Mouse (Mus musculus) limb, embryonic 15.5 days (tissue): ENCODE results near the gene Igf2bp3. TPM values are rescaled to one million over a fixed set of nuclear protein-coding genes. Genes with fewer than 3 reads are reported as not detected.

Source experiments
- ATAC-seq: fragments of 200-750 bp; cut with Nextera tagmentation; 2 replicates; pipeline ENCODE4 v1.8.0; 2017; ENCODE audit warnings: low read depth, moderate TSS enrichment; ENCODE audit not compliant: insufficient number of reproducible peaks, low FRiP score, low TSS enrichment
- H3K27ac ChIP-seq: fragments of 300-500 bp; sonication (generic); 2 replicates; pipeline ENCODE4 v1.5.1; 2015; ENCODE audit warnings: moderate library complexity, mild to moderate bottlenecking, inconsistent platforms
- H3K27me3 ChIP-seq: fragments of 300-500 bp; sonication (generic); 2 replicates; pipeline ENCODE4 v1.6.1; 2015; ENCODE audit warnings: inconsistent platforms
- H3K36me3 ChIP-seq: fragments of 300-500 bp; sonication (generic); 2 replicates; pipeline ENCODE4 v1.6.1; 2015; ENCODE audit warnings: inconsistent platforms
- H3K4me1 ChIP-seq: fragments of 300-500 bp; sonication (generic); 2 replicates; pipeline ENCODE4 v1.6.1; 2015; ENCODE audit warnings: inconsistent platforms
- H3K4me2 ChIP-seq: fragments of 300-500 bp; sonication (generic); 2 replicates; pipeline ENCODE4 v1.6.1; 2015; ENCODE audit warnings: mild to moderate bottlenecking, inconsistent platforms
- H3K4me3 ChIP-seq: fragments of 300-500 bp; sonication (generic); 2 replicates; pipeline ENCODE4 v1.5.1; 2015; ENCODE audit warnings: mild to moderate bottlenecking, inconsistent platforms
- H3K9ac ChIP-seq: fragments of 300-500 bp; sonication (generic); 2 replicates; pipeline ENCODE4 v1.6.1; 2015; ENCODE audit warnings: inconsistent platforms
- H3K9me3 ChIP-seq: fragments of 300-500 bp; sonication (generic); 2 replicates; pipeline ENCODE4 v1.6.1; 2016; ENCODE audit warnings: inconsistent platforms
- WGBS: fragments of 180-500 bp; shearing (Covaris S2); methylation state at CpG from one replicate; pipeline ENCODE4 v1.1.7; 2015; 5-methylcytosine and 5-hydroxymethylcytosine counted together
- polyA plus RNA-seq: library from polyadenylated mRNA; unstranded; fragments of >200 nt; fragmentation: Nextera tagmentation; extraction: Ambion mirVana; gene quantifications from 2 replicates; pipeline ENCODE4 v1.2.1, GENCODE M21; 2015

The Igf2bp3 gene
- polyA plus RNA-seq, 1 experiment from 2014 or later, result 45.9 TPM

DNA sequence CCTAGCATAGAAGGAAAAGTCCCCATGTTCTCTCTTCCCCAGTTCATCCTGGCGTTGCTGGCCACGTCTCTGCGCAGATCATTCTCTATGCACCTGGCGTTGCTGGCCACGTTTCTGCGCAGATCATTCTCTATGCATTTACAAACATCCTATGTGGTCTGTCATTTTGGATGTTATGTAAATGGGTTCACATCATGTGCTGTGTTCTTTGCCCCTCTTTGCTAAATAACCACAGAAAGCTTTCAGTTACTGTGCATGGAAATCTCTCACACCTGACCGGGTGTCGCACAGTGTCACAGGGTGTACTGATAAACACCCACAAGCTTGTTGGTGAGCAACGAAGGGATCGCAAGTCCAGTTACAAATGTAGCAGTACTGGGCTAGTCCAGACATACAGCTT, 166.4 kb downstream of the Igf2bp3 start:
- H3K27me3 ChIP-seq, result no peaks in the 10 kb centered on the region
- no peak overlapping the region for H3K27ac ChIP-seq
- H3K4me2 ChIP-seq, result no peak overlapping the region
- no peaks in the 10 kb centered on the region for H3K4me1 ChIP-seq
- 89% methylated on average over 10 of the region's 10 CpGs for WGBS
- H3K36me3 ChIP-seq, result no peaks in the 10 kb centered on the region
- H3K9ac ChIP-seq, result no peak overlapping the region
- no peak for ATAC-seq
- H3K9me3 ChIP-seq, result no peaks in the 10 kb centered on the region
- H3K4me3 ChIP-seq, result no peak overlapping the region

DNA sequence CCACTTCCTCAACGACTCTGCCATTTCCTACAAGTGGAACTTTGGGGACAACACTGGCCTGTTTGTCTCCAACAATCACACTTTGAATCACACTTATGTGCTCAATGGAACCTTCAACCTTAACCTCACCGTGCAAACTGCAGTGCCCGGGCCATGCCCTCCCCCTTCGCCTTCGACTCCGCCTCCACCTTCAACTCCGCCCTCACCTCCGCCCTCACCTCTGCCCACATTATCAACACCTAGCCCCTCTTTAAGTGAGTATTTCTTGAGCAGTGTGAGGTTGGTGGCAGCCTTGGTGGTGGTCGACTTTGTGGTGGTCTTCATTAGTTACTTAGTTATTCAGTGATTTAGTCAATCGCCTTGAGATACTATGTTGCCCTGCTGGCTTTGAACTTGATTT, 166.9 kb downstream of the Igf2bp3 start:
- 67% methylated on average over 10 of the region's 10 CpGs for WGBS
- no peaks in the 10 kb centered on the region for H3K4me1 ChIP-seq
- no peak for ATAC-seq

DNA sequence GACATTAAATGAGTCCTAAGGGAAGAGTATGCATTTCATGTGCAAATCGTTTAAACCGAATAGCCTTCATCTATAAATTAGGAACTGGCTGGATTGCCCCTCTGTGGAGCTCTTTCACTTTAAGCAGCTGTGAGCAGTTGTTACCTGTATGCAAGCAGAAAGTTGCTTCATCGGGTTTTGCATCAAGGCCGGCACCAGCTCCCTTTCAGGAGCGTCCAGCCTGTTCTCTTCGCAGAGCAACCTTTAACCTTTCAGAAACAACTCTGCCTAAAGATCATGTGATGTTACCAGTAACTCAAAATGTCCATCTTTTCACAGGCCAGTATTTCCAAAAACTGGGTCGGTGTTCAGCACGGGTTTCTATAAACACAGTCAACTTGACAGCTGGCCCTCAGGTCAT, 167.8 kb downstream of the Igf2bp3 start:
- H3K4me3 ChIP-seq, result no peak overlapping the region
- H3K36me3 ChIP-seq, result no peaks in the 10 kb centered on the region
- H3K4me1 ChIP-seq, result no peaks in the 10 kb centered on the region
- H3K27me3 ChIP-seq, result no peaks in the 10 kb centered on the region
- H3K4me2 ChIP-seq, result no peak overlapping the region
- no peak overlapping the region for H3K9ac ChIP-seq
- WGBS, result 61% methylated on average over 8 of the region's 8 CpGs
- ATAC-seq, result no peak
- H3K27ac ChIP-seq, result no peak overlapping the region
- no peaks in the 10 kb centered on the region for H3K9me3 ChIP-seq

More for the DNA sequence above, 166.9 kb downstream of the Igf2bp3 start:
- H3K4me3 ChIP-seq, result no peak overlapping the region
- no peak overlapping the region for H3K9ac ChIP-seq
- H3K36me3 ChIP-seq, result no peaks in the 10 kb centered on the region
- H3K4me2 ChIP-seq, result no peak overlapping the region
- no peaks in the 10 kb centered on the region for H3K27me3 ChIP-seq
- no peak overlapping the region for H3K27ac ChIP-seq
- no peaks in the 10 kb centered on the region for H3K9me3 ChIP-seq

DNA sequence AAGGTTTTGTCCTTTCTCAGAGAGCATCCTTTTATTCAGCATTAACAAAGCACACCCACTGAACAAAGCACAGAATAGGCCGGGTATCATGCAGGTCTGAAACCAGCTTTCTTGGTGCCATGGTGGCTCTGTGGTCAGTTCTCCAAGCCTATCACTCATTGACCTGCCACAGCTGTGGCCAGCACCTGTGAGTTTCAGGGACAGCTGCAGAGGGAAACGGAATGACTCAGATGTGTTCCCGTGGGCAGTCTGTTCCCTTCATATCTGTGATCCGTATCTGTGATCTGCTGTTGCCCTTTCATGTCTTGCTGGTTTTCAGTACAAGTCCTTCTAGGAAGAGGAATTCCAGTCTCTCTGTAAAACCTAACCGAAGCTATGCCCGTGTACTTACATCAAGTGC, 168.3 kb downstream of the Igf2bp3 start:
- WGBS, result 57% methylated on average over 6 of the region's 6 CpGs
- H3K4me1 ChIP-seq, result no peaks in the 10 kb centered on the region
- ATAC-seq, result no peak

DNA sequence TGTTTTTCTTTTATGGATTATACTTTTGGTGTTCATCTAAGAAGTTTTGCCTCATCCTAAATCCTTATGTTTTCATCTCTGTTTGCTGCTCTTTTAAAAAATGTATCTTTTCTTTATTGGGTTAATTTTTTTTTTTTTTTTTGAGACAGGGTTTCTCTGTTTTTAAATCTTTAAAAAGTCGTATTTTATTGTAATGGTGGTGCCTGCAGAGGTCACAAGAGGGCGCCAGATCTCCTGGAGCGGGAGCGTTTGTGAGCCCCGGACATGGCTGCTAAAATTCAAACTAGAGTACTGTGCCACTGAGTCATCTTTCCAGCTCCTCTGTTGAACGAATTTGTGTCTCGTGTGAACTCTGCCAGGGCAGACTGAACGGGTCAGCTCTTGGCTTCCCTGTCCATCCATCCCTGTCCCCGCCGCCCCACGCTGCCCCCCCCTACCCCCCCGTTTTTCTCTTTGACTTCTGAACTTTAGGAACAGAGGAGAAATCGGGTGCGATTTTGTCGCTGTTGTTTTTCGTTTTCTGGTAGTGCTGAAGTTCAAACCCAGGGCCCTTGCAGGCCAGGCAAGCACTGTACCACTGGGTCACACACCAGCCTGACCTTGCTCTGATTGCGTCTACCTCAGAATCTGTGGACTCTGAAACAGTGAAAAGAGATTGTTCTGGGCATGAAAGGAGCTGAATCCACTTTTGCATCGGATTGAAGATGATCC, 175.1 kb downstream of the Igf2bp3 start:
- Histone ChIP-seq H3K9ac (no peak overlapping the region), H3K9me3 (no peaks in the 10 kb centered on the region), H3K4me1 (peaks cover 16% of the 10 kb centered on the region), H3K4me3 (peak overlapping the region; percentile 30), H3K27me3 (peaks cover 3% of the 10 kb centered on the region; the same call in 1 of the 2 replicates), H3K36me3 (no peaks in the 10 kb centered on the region), H3K4me2 (peak overlapping the region; percentile 38), H3K27ac (no peak overlapping the region)
- WGBS, result 14% methylated on average over 18 of the region's 18 CpGs
- no peak for ATAC-seq

More for the DNA sequence above, 168.3 kb downstream of the Igf2bp3 start:
- no peak overlapping the region for H3K4me2 ChIP-seq
- no peaks in the 10 kb centered on the region for H3K27me3 ChIP-seq
- no peak overlapping the region for H3K4me3 ChIP-seq
- H3K27ac ChIP-seq, result no peak overlapping the region
- H3K9me3 ChIP-seq, result no peaks in the 10 kb centered on the region
- no peaks in the 10 kb centered on the region for H3K36me3 ChIP-seq
- H3K9ac ChIP-seq, result no peak overlapping the region

DNA sequence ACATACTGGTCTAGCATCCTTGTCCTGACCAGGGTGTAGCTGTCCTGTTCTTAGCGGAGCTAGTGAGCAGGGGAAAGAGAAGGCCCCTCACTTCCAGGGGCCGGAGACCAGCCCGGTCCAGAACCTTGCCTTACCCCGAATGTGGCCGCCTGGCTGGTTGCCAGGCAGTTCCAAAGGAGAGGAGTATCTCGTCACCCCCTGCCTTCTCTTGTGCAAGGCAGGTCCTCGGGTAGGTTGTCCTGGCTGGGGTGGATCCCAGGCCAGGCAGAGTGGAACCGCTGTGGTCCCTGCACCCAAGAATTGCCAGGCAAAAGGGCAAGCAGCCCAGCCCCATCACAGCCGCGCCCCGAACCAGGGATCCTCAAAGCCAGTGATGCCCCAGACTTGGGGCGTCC, 177.5 kb downstream of the Igf2bp3 start:
- Histone ChIP-seq H3K9ac (no peak overlapping the region), H3K36me3 (no peaks in the 10 kb centered on the region), H3K27me3 (peaks cover 8% of the 10 kb centered on the region; the same call in 1 of the 2 replicates), H3K27ac (no peak overlapping the region), H3K4me1 (peaks cover 16% of the 10 kb centered on the region), H3K4me2 (no peak overlapping the region), H3K4me3 (no peak overlapping the region), H3K9me3 (no peaks in the 10 kb centered on the region)
- WGBS, result 65% methylated on average over 12 of the region's 12 CpGs
- no peak for ATAC-seq

DNA sequence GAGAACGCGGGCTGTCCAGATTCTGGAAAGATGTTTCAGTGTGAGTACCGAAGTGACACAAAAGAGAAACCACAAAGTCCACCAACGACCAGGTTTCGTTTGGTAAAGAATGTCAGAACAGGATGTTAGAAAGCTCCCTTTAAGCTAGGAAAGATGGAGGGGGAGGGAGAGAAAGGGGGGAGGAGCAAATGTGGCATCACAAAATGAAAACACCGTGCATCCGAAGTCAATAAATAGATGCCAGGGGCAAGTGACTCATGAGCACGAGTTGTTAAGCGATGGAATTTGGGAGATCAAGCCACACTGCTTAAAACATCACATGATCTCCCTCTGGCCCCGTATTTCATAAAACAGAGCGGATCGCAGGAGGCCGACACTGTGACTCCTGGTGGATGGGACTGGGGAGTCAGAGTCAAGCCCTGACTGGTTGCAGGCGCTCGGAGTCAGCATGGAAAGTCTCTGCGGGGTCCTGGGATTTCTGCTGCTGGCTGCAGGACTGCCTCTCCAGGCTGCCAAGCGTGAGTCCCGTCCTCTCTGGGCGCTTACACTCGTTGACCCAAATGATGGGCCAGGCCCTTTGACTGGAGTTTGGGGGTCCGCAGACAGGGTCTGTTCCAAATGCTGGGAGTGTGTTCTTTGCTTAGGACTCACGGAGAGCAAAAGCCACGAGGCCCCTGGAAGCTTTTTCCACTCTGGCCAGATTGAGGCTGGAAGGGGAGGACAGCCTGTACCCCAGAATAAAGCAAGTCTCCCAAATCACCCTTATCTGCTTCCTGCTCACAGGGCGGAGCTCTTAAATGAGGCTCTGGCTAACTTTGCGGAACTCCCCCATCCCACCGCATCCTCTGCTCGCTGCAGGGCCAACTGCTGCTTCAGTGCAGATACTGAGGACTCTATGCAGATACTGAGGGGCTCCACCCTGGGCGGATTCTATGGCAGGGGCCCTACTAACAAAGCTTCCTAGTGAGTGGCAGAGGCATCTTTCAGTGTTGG, 178.2 kb downstream of the Igf2bp3 start, which contains the start of gene Gpnmb:
Gene Gpnmb (plus strand): TSS at position 272 of the 993 bp plus-strand sequence.
- Histone ChIP-seq H3K4me3 (peak within 1 kb of the TSS; percentile 4; the same call in 1 of the 2 replicates), H3K4me1 (peaks cover 16% of the 10 kb centered on the region), H3K4me2 (peak within 1 kb of the TSS; percentile 32), H3K27ac (no peak within 1 kb of the TSS), H3K9me3 (no peaks in the 10 kb centered on the region), H3K36me3 (no peaks in the 10 kb centered on the region), H3K27me3 (peaks cover 8% of the 10 kb centered on the region; the same call in 1 of the 2 replicates), H3K9ac (no peak within 1 kb of the TSS)
- WGBS, result 32% methylated on average over 28 of the region's 28 CpGs
- no peak for ATAC-seq

Other genes with a start within 250 kb of the Igf2bp3 start
- not detected in 2 replicates for gene Doxl2, start 240.0 kb downstream of the Igf2bp3 start, polyA plus RNA-seq
- not detected in 2 replicates for gene Svs1, start 228.1 kb downstream of the Igf2bp3 start, polyA plus RNA-seq
- 1.6 and 2.1 TPM in 2 replicates for gene Gpnmb, start 178.4 kb downstream of the Igf2bp3 start, polyA plus RNA-seq
- 57.0 and 61.7 TPM in 2 replicates for gene Malsu1, start 141.2 kb downstream of the Igf2bp3 start, polyA plus RNA-seq
- gene Tra2a, start 49.1 kb upstream of the Igf2bp3 start, polyA plus RNA-seq, result 81.9 and 98.3 TPM in 2 replicates
- 11.0 and 11.6 TPM in 2 replicates for gene Ccdc126, start 104.3 kb upstream of the Igf2bp3 start, polyA plus RNA-seq
- gene Fam221a, start 152.8 kb upstream of the Igf2bp3 start, polyA plus RNA-seq, result 6.3 and 7.2 TPM in 2 replicates
- 0.12 TPM in 1 of 2 replicates, not detected in the other for gene Stk31, start 180.6 kb upstream of the Igf2bp3 start, polyA plus RNA-seq